Mouse (Mus musculus) hindbrain, embryonic 10.5 days (tissue): ENCODE measurements at regions not wholly inside any gene's neighbourhood (a gene's known extent, or its start where the extent isn't known, plus 50 kb on each side); places are given as distances from the start of the nearest gene placed in this dataset.
A peak's percentile ranks its signal among the peaks of the same experiment; 100 is the strongest.

Source experiments
- DNase-seq: peaks from one replicate; pipeline ENCODE4 v3.0.0-alpha.2; 2017; ENCODE audit warnings: low spot score
- H3K27ac ChIP-seq: fragments of 300-500 bp; sonication (generic); 2 replicates; pipeline ENCODE4 v1.5.1; 2016; ENCODE audit warnings: mild to moderate bottlenecking, moderate library complexity
- H3K27me3 ChIP-seq: fragments of 300-500 bp; sonication (generic); 2 replicates; pipeline ENCODE4 v1.6.1; 2016; ENCODE audit warnings: mild to moderate bottlenecking; ENCODE audit not compliant: poor library complexity, insufficient read depth, severe bottlenecking
- H3K36me3 ChIP-seq: fragments of 300-500 bp; sonication (generic); 2 replicates; pipeline ENCODE4 v1.6.1; 2016; ENCODE audit warnings: mild to moderate bottlenecking, moderate library complexity
- H3K4me1 ChIP-seq: fragments of 300-500 bp; sonication (generic); replicated peaks from 2 replicates; pipeline ENCODE4 v1.6.1; 2016; ENCODE audit warnings: mild to moderate bottlenecking
- H3K4me3 ChIP-seq: fragments of 300-500 bp; sonication (generic); 2 replicates; pipeline ENCODE4 v1.5.1; 2016; ENCODE audit warnings: mild to moderate bottlenecking, moderate library complexity
- H3K9me3 ChIP-seq: fragments of 300-500 bp; sonication (generic); 2 replicates; pipeline ENCODE4 v1.6.1; 2016; ENCODE audit warnings: mild to moderate bottlenecking, moderate library complexity
- WGBS: fragments of 180-500 bp; shearing (Covaris S2); methylation state at CpG from one replicate; pipeline ENCODE4 v1.1.7; 2016; 5-methylcytosine and 5-hydroxymethylcytosine counted together

GRCm38 (mm10) chr10:16681001-16681400, 1042.0 kb upstream of the Cited2 start:
- no peaks in the 10 kb centered on the region for H3K36me3 ChIP-seq
- DNase-seq = no peak
- no peaks in the 10 kb centered on the region for H3K4me1 ChIP-seq
- 87% methylated on average over 3 of the region's 3 CpGs for WGBS
- H3K9me3 ChIP-seq = no peaks in the 10 kb centered on the region
- H3K27me3 ChIP-seq = no peaks in the 10 kb centered on the region
- H3K27ac ChIP-seq = no peak overlapping the region
- no peak overlapping the region for H3K4me3 ChIP-seq

DNA sequence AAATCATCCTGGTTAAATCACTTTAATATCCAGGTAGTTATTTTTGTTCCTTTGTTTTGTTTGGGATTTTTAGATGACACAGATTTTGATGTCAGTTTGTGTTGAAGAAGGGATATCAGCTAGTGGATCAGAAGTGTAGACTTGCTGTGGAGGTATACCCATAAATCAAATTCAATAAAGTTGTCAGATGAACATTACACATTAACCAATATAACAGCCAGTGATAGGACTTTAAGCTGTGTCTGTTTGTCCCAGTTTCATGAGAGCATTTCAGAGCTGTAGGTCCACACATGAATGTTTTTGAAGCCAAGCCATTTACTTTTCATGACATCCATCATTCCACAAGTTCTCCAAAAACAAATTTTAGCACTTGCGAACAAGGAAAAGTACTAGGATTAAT, 1037.7 kb upstream of the Cited2 start:
- WGBS = 93% methylated on average over 1 of the region's 1 CpGs
- DNase-seq = no peak
- Histone ChIP-seq H3K4me1 (no peaks in the 10 kb centered on the region), H3K27ac (no peak overlapping the region), H3K36me3 (no peaks in the 10 kb centered on the region), H3K27me3 (no peaks in the 10 kb centered on the region), H3K9me3 (no peaks in the 10 kb centered on the region), H3K4me3 (no peak overlapping the region)

- H3K9me3 ChIP-seq = no peaks in the 10 kb centered on the region
- no peaks in the 10 kb centered on the region for H3K27me3 ChIP-seq
- WGBS = 79% methylated on average over 2 of the region's 2 CpGs
- no peaks in the 10 kb centered on the region for H3K36me3 ChIP-seq
- no peak for DNase-seq
- H3K27ac ChIP-seq = no peak overlapping the region
- no peaks in the 10 kb centered on the region for H3K4me1 ChIP-seq
- H3K4me3 ChIP-seq = no peak overlapping the region
Measured at GRCm38 (mm10) chr10:16706976-16707375, 1016.0 kb upstream of the Cited2 start.

DNA sequence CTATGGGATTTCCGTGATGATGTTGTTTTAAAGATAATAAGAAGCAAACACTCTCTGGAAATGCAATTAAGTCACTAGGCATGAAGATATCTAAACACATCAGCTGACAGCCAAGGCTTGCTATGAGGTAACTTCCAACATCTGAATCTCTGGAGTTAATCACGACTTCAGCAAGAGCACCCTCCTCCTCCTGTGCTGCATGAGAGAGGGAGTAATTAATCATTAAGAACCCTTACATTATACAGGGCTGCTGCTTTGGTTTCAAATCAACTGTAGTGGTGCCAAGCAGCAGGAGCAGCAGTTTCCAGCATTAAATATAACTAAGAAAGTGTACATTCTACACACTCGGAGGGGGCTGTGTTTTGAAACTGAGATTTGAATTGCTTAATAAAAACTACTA, 1009.9 kb upstream of the Cited2 start:
- Histone ChIP-seq H3K27ac (no peak overlapping the region), H3K4me3 (no peak overlapping the region), H3K27me3 (no peaks in the 10 kb centered on the region), H3K9me3 (no peaks in the 10 kb centered on the region), H3K4me1 (no peaks in the 10 kb centered on the region), H3K36me3 (no peaks in the 10 kb centered on the region)
- DNase-seq = no peak
- 75% methylated on average over 3 of the region's 3 CpGs for WGBS

- Histone ChIP-seq H3K27me3 (no peaks in the 10 kb centered on the region), H3K36me3 (no peaks in the 10 kb centered on the region), H3K27ac (no peak overlapping the region), H3K9me3 (no peaks in the 10 kb centered on the region), H3K4me3 (no peak overlapping the region), H3K4me1 (no peaks in the 10 kb centered on the region)
- WGBS = 85% methylated on average over 4 of the region's 4 CpGs
- no peak for DNase-seq
Measured at GRCm38 (mm10) chr10:16714065-16714464, 1009.0 kb upstream of the Cited2 start.

GRCm38 (mm10) chr10:16714526-16714925, 1008.5 kb upstream of the Cited2 start:
- no peak overlapping the region for H3K4me3 ChIP-seq
- H3K4me1 ChIP-seq = no peaks in the 10 kb centered on the region
- 92% methylated on average over 2 of the region's 2 CpGs for WGBS
- no peaks in the 10 kb centered on the region for H3K27me3 ChIP-seq
- no peaks in the 10 kb centered on the region for H3K9me3 ChIP-seq
- H3K36me3 ChIP-seq = no peaks in the 10 kb centered on the region
- DNase-seq = no peak
- H3K27ac ChIP-seq = no peak overlapping the region

DNA sequence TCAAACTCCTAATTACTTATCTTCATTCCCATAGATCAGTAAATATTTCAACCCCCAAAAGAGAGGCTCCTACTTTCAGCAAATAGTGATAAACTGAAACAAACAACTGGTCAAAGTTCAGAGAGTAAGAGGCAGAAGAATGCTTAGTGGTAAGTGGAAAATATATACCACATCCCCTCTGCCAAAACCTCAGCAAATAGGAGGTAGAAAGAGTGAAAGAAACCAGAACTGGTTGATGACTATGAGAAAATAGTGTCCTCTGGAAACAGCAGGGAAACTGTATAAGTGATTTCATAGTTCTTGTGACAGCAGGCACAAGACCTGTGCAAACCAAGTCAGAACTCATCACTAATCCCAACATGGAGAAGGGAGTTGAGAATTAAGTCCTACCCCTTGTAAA, 980.8 kb upstream of the Cited2 start:
- Histone ChIP-seq H3K27ac (no peak overlapping the region), H3K4me1 (no peaks in the 10 kb centered on the region), H3K36me3 (no peaks in the 10 kb centered on the region), H3K27me3 (no peaks in the 10 kb centered on the region), H3K4me3 (no peak overlapping the region), H3K9me3 (no peaks in the 10 kb centered on the region)
- DNase-seq = no peak

DNA sequence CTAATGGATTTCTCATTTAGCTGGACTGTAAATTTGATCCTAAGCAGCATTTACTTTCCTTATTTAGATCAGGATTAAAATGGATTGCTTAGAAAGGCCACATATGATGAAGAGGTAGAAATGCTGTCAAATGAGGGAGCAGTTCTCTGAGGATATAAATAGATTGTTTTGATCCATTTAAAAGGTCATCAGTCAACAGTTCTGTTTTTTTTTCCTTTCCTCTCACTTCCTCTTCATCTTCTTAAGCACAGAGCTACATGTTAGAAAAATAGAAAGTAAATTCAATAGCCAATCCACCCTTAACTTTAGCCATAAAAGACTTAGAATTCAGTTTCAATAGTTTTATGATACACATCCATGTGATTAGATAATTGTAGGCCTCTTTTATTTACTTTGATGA, 971.5 kb upstream of the Cited2 start:
- H3K9me3 ChIP-seq = no peaks in the 10 kb centered on the region

GRCm38 (mm10) chr10:16789641-16790243, 933.3 kb upstream of the Cited2 start:
- H3K36me3 ChIP-seq = no peaks in the 10 kb centered on the region
- no peaks in the 10 kb centered on the region for H3K9me3 ChIP-seq
- no peak overlapping the region for H3K4me3 ChIP-seq
- 64% methylated on average over 4 of the region's 4 CpGs for WGBS
- no peaks in the 10 kb centered on the region for H3K27me3 ChIP-seq
- peak; percentile 19 for DNase-seq
- H3K27ac ChIP-seq = no peak overlapping the region
- no peaks in the 10 kb centered on the region for H3K4me1 ChIP-seq

More for the DNA sequence above, 971.5 kb upstream of the Cited2 start:
- no peaks in the 10 kb centered on the region for H3K36me3 ChIP-seq
- H3K27ac ChIP-seq = no peak overlapping the region
- no peaks in the 10 kb centered on the region for H3K27me3 ChIP-seq
- no peaks in the 10 kb centered on the region for H3K4me1 ChIP-seq
- no peak overlapping the region for H3K4me3 ChIP-seq
- no peak for DNase-seq

- Histone ChIP-seq H3K27me3 (no peaks in the 10 kb centered on the region), H3K4me1 (no peaks in the 10 kb centered on the region; the same call in 1 of the 2 replicates), H3K27ac (no peak overlapping the region), H3K36me3 (no peaks in the 10 kb centered on the region), H3K9me3 (no peaks in the 10 kb centered on the region), H3K4me3 (no peak overlapping the region)
- WGBS = 89% methylated on average over 2 of the region's 2 CpGs
- DNase-seq = no peak
Measured at GRCm38 (mm10) chr10:16803978-16804377, 919.0 kb upstream of the Cited2 start.

GRCm38 (mm10) chr10:16810716-16811115, 912.3 kb upstream of the Cited2 start:
- no peak overlapping the region for H3K4me3 ChIP-seq
- no peaks in the 10 kb centered on the region for H3K9me3 ChIP-seq
- no peaks in the 10 kb centered on the region for H3K36me3 ChIP-seq
- no peaks in the 10 kb centered on the region for H3K4me1 ChIP-seq
- H3K27ac ChIP-seq = no peak overlapping the region
- WGBS = 84% methylated on average over 2 of the region's 2 CpGs
- no peak for DNase-seq
- no peaks in the 10 kb centered on the region for H3K27me3 ChIP-seq

DNA sequence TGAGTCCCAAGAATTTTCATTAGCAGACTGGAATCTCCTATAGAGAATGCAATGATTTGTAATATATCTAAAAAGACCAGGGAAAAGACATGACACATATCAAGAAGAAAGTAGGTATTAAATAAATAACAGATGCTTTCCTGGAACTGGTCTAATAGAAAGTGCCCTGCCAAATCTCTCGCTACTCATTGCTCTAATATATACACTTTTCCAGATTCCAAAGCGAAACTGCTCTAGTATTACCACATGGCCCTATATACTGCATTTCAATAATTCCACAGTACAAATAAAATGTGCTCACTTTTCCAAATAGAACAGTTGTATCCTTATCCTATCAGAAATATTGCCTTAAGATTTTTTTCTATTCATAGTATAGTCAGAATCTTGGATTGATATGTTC, 909.0 kb upstream of the Cited2 start:
- Histone ChIP-seq H3K9me3 (no peaks in the 10 kb centered on the region), H3K4me3 (no peak overlapping the region), H3K27me3 (no peaks in the 10 kb centered on the region), H3K27ac (no peak overlapping the region), H3K4me1 (no peaks in the 10 kb centered on the region), H3K36me3 (no peaks in the 10 kb centered on the region)
- WGBS = 89% methylated on average over 2 of the region's 2 CpGs
- no peak for DNase-seq

DNA sequence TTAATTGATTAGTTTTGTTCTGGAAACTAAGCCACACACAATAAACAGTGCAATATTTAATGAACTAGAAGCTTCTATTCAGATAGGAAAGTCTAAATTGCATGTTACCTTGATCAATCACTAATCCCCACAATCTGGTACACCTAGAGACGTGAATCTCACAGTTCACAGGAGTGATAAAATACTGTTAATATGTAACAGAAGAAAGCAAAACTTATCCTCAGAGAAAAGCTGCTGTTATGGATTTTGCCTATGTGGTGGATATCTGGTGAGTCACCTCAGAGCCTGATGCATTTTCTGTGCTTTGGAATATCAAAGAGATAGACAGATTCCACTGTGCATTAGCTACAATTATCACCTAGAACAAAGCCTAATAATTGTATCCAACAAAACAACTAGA, 861.5 kb upstream of the Cited2 start:
- DNase-seq = no peak
- no peaks in the 10 kb centered on the region for H3K9me3 ChIP-seq
- H3K27ac ChIP-seq = no peak overlapping the region
- 84% methylated on average over 1 of the region's 1 CpGs for WGBS
- H3K4me3 ChIP-seq = no peak overlapping the region
- H3K36me3 ChIP-seq = no peaks in the 10 kb centered on the region
- no peaks in the 10 kb centered on the region for H3K4me1 ChIP-seq
- H3K27me3 ChIP-seq = no peaks in the 10 kb centered on the region

- Histone ChIP-seq H3K27ac (no peak overlapping the region), H3K4me3 (no peak overlapping the region), H3K27me3 (no peaks in the 10 kb centered on the region), H3K36me3 (no peaks in the 10 kb centered on the region), H3K4me1 (no peaks in the 10 kb centered on the region), H3K9me3 (no peaks in the 10 kb centered on the region)
- no peak for DNase-seq
- 76% methylated on average over 2 of the region's 2 CpGs for WGBS
Measured at GRCm38 (mm10) chr10:16866914-16867313, 856.1 kb upstream of the Cited2 start.
